Mouse (Mus musculus): Measurements from ENCODE around the gene Tspo. TPM values are rescaled to one million over a fixed set of nuclear protein-coding genes. Genes with fewer than 3 reads are reported as not detected.

Tspo gene
- total RNA-seq (2021), result 10 to 100 TPM; 25.5 to 38.0 TPM
- long read RNA-seq, experiment 1, transcript Tspo-201 (4 exons, 837 nt), result major isoform, 54 of 63 reads
- long read RNA-seq, experiment 1, partial matches to known transcripts, result 3 of 63 reads
- long read RNA-seq, experiment 1, other reads (novel, unspliced or antisense), result 6 of 63 reads
- long read RNA-seq, experiment 2, transcript Tspo-201 (4 exons, 837 nt), result major isoform, 28 of 30 reads
- long read RNA-seq, experiment 2, partial matches to known transcripts, result 2 of 30 reads
- long read RNA-seq, experiment 2, other reads (novel, unspliced or antisense), result 0 of 30 reads

DNA sequence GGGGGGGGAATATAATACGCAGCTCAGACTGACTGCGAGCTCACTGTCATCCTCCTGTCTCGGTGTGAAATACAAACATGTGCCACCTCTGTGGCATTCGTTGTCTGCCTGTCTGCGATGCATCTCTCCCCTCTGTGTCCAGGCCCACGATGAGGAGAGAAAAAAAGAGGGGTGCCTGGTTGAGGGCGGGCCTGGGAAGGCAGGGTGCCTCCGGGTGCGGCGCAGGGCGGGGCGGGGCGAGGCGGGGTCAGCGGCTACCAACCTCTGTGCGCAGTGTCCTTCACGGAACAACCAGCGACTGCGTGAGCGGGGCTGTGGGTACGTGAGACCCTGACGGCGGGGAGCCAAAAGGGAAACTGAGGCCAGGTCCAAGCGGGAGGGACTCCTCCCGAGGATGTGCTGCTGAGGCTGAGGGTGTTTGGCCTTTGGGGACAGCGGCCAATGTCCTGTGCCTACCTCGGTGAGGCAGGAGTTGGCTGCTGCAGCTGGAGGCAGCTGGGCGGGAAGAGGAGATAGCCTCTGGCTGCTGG is at the start of gene Tspo, which contains the start of gene Mcat:
TSS of gene Tspo (plus strand) at position 266 of the 530 bp plus-strand sequence.
TSS of gene Mcat (minus strand) at position 461 of the 530 bp plus-strand sequence.
- DNase-seq (ENCODE audit: low spot score in 2 of 2), result peak in 1 of 2 experiments; percentile 55

DNA sequence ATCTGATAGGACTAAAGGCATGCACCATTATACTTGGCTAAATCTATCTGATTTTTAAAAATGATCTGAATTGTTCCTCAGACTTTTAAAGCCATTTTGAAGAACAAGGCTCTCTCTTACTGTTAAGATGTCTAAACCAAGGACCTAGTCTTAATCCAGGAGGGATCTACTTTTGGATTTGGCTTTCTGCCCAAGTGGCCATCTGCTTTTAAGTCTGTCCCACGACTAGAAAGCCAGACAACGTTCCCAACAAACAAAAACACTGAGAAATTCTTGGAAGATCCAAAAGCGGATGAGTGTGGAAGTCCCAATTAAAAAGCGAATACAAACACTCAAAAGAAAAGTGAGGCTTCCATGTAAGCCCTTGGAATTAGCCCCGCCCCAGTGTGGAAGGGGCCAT is 48.4 kb upstream of the Tspo start:
- no peak for DNase-seq (ENCODE audit: low spot score in 2 of 2)

DNA sequence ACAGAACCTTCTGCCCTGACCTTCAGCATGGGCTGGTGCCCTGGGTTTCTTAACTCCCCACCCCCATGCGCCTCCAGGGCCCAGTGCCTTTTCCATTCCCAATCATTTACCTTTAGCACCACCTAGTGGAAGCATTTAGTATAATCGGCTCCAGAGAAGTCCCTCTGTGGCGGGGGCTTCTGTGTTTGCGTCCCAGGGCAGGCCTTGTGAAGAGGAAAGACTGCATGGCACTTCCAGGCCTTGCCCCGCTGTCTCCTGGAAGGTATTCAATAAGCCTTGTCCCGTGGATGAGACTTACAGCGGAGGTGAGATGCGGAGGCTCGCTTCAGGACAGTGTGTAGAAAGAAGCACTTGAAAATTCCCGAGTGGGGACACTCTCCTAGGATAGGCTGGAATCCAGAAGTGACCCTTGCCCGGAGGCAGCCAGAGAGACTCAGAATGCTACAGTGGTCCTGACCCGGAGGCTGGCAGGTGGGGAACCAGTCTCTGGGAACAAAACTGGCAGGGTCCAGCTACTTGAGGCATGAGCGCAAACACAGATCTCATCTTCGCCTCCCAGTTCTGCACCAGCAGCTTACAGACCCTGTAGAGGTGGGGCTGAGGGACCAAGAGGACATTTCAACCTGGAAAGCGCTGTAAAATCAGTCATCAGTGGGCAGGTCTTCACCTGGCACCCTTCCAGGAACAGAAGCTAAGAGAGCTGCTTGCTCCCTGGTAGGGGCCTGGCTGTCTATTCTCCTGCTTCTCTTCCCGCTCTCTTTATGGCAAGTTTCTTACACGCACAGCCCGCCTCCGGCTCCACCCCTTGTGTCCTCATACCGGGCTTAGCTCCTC is 45.0 kb upstream of the Tspo start:
- DNase-seq (ENCODE audit: low spot score in 2 of 2), result peak in 1 of 2 experiments; percentile 56

DNA sequence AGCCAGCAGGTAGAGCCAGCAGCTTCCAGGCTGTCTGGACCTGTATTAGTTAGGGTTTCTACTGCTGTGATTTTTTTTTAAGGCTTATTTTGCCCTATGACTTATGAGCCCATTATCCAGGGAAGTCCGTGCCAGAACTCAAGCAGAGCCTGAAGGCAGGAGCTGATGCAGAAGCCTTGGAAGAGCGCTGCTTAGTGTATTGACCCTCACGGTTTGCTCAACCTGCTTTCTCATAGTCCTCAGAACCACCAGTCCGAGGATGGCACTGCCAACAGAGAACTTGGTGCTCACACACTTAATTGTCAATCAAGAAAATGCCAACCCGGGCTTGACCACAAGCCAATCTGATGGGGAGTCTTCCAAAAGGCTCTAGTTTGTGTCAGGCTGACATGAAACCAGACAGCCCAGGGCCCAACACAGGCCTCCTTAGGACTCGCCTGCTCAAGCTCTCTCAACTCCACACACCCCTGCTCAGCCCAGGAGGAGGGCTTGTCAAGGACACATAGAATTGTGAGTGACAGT is 42.5 kb upstream of the Tspo start:
- no peak for DNase-seq (ENCODE audit: low spot score in 2 of 2)

DNA sequence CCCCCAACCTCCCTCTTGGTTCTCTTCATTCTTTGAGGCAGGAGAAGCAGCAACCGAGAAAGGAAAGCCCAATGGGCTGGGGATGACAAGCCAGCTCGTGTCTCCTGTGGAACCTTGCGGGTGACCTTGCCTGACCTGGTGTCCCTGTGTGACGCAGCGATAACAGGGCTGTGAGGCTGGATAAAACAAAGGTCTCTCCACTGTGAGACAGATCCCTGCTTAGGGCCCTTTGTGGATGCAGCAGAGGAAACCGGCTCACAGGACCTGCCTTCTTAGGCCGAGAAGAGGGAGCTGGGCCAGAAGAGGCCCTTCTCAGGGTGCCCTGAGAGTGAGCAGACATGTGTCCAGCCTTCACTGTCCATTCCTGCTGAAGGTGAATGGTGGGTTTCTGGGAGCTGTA is 40.2 kb upstream of the Tspo start:
- no peak for DNase-seq (ENCODE audit: low spot score in 2 of 2)

DNA sequence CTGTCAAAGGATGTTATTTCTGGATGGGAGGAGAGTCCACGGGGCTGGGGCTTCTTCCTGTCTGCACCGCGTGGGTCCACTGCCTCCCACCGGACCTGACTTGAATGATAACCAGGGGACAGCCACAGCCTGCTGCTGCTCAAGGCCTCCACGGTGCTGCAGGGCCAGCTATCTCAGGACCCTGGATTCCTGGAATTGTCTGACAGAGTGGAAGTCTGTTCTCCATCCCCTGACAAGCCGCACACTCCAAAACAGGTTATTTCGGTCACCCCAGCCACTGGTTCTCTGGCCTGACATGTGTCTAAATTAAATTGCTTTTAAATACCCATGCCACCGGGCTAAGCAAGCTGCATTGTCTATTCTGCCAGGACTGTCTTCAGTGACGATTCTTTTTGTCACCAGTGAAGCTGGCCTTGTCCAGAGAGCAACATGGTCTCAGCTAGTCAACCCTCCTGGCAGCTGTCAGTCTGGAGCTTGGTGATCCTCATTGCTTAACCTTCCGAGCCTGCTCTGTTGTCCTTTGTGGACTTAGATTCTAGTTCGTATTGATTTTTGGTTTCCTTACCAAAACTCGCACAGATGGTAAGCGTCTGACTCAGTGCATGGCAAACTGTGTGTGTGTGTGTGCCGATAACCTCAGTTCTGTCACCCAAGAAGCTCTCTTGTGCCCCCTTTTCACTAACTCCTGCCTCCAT is 39.6 kb upstream of the Tspo start:
- DNase-seq (ENCODE audit: low spot score in 2 of 2), result no peak

DNA sequence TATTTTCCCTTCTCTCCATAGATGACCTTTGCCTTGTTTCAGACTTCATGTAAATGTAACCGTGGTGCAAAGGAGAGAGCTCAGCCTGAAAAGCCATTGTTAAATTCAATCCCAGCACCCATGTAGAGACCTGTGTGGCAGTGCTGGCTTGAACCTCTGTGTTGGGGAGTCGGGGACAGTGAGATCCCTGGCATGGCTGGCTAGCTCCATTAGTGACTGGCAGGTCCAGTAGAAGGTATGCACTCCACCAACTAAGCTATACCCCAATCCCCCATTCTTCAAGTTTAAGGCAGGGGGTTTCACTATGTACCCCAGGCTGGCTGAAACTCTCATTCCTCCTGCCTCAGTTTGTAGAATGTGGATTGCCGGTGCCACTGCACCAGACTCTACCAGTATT is 39.1 kb upstream of the Tspo start:
- DNase-seq (ENCODE audit: low spot score in 2 of 2), result no peak

DNA sequence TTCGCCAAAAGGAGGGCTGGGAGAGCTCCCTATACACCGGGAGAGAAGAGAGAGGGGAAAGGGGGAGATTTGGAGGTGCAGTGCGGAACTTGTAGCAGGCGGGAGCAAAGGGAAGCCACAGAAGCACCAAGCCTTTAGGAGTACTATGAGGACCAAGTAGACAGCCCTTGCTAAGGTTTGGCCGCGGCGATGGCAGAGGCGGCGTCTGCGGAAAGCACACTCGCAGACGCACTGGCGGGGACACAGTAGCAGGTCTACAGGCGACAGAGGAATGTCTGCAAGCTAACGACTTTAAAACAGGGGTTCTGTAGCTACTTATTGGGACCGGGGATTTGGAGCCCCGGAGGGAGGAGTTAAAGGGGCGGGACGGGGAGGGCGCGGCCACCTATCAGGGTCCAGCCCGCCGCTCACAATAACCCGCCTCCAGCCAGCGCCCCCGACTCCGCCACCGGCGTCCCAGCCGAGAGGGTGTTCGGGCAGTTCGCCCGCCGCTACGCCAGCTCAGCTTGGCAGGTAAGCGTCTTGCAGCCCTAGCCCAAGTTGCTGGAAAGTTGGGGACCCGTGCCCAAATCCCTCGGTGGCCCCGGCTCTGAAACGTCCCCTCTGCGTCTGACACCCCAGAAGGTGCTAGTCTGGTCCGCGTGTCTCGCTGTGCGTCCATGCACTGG is 36.8 kb upstream of the Tspo start, which contains the start of gene Bik:
TSS of gene Bik (plus strand) at position 439 of the 668 bp plus-strand sequence.
- peak; percentile 41 to 42 for DNase-seq (ENCODE audit: low spot score in 2 of 2)

DNA sequence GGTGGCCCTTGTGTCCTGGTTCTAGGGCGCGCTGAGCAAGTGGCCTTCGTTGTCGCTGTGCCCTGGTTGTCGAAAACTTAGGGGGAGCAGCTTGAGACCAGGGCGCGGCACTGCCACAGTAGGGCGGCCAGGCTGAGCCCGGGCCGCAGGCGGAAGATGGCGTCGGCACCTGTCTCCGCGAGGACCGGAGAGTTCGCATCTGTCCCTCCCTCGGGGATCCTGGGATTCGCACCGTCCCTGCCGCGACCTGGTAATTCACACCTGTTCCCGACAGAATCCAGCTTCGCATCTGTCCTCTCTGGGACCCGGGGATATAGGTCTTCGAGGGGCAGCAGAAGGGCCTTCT is 36.3 kb upstream of the Tspo start:
- no peak for DNase-seq (ENCODE audit: low spot score in 2 of 2)

DNA sequence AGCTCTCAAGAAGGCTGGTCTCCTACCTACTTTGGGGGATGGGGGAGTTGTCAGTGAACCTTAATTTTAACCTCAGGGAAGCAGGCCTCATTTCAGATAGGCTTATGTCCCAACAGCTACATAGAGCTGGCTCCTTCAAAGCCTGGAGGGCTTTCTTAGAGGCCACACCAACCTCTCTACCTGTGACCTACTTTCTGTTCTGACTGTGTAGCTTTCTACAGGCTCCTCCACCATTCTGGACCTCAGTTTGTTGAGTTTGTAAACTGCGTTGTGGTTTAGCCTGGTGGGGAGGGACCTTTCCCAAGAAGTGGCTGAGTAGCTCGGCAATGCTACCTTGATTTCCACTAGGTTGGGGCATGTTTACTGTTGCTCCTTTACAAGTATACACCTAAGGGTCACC is 35.6 kb upstream of the Tspo start:
- no peak for DNase-seq (ENCODE audit: low spot score in 2 of 2)

DNA sequence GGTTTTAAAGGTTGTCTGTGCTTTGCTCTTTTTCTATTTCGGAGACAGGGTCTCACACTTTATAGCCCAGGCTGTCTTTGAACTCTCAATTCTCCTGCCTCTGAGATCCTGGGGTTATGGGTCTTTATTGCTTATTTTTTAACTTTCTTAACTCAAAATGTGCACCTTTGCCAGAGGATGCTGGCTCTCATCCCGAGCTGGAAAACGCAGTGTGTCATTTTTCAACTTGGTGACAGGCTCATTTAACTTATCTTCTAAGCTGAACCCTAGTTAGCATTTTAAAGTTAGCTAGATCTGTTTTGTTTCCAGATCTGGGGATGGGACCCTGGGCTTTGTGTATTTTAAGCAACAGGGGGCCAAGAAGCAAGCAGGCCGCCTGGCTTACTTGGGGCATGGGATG is 34.5 kb upstream of the Tspo start:
- DNase-seq (ENCODE audit: low spot score in 2 of 2), result no peak

DNA sequence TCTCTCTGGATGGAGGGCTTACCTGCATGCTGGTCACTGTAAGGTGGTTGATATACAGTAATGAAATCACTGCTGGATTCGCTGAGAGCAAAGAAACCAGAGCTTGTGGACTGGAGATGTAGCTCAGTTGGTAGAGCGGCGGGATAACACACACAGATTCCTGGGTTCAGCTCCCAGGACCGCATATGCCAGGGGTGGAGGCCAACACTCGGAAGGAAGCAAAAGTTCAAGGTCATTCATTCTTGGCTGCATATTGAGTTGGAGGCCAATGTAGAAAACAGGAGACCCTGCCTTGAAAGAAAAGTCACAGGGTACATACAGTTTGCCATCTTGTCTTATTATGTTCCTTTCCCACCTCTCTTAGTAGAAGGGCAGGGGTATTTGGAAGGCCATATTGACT is 33.6 kb upstream of the Tspo start:
- no peak for DNase-seq (ENCODE audit: low spot score in 2 of 2)

DNA sequence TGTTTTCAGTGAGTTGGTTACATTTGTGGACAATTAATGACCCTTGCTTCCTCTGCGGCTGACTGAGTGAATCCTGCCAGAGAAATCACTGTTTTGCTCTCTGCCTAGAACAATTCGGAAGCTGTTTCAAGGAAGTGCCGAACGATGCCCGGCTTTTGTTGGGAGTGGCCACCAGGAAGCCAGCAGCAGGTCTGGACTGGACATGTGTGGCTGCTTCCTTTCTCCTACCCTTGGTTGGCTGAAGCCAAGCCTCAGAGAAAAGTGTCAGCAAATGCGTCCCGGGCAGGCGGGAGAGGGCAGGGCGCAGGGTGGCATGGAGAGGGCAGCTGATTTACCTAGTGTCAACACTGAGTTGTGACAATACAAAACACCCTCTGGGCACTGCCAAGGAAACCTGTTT is 33.2 kb upstream of the Tspo start:
- no peak for DNase-seq (ENCODE audit: low spot score in 2 of 2)

DNA sequence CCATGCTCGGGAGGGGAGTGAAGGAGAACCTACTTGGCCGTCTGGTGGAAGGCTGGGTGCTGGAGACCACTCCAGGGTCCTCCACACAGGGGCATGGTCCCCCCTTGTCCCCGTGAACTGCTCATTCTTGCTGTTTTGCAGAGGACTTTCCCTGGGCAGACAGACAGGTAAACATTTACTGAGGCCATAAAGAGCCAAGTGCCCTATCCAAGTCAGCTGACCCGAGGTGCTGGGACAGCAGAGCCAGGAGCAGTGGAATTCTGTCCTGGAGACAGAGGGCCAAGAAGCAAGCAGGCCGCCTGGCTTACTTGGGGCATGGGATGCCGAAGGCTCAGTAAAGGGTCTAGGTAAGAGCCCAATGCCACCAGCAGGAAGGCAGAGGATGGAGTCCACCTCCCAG is 32.7 kb upstream of the Tspo start:
- DNase-seq (ENCODE audit: low spot score in 2 of 2), result no peak

DNA sequence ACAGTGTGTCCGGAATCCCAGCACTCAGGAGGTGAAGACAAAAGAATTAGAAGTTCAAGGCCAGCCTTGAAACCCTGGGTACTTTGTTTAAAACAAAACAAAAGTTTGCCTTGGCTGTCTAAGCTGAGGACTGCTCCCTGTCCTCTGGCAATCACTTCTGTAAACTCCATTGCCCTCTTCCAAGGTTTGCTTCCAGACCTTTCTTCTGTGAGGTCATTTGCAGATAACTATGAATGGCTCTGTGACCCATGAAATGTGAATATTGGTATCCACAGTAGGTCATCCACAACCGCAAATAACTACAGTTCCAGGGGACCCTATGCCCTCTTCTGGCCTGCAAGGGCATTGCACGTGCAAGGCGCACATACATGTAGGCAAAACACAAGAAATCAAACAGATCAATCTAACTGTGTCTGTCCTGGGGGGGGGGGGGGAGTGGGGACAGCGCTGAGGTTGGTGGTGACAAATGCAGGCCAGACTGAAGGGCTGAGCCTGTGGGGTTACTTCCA is 31.4 kb upstream of the Tspo start:
- DNase-seq (ENCODE audit: low spot score in 2 of 2), result no peak

DNA sequence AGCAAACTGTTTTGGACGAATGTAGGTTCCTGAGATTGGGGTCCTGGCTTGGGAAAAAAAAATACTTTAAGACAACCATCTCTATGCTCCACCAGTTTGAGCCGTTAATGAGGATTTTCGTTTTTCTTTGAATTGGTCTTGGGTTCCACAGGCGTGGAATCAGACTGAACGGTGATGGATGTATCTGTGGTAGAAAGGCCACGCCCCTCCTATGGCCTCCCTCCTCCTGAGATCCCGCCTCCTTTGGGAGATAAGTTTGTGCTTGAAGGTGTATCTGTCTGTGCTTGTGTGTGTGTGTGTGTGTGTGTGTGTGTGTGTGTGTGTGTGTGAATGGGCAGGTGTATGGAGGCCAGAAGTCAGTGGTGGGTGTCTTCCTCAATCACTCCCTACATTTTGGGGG is 30.8 kb upstream of the Tspo start:
- no peak for DNase-seq (ENCODE audit: low spot score in 2 of 2)

DNA sequence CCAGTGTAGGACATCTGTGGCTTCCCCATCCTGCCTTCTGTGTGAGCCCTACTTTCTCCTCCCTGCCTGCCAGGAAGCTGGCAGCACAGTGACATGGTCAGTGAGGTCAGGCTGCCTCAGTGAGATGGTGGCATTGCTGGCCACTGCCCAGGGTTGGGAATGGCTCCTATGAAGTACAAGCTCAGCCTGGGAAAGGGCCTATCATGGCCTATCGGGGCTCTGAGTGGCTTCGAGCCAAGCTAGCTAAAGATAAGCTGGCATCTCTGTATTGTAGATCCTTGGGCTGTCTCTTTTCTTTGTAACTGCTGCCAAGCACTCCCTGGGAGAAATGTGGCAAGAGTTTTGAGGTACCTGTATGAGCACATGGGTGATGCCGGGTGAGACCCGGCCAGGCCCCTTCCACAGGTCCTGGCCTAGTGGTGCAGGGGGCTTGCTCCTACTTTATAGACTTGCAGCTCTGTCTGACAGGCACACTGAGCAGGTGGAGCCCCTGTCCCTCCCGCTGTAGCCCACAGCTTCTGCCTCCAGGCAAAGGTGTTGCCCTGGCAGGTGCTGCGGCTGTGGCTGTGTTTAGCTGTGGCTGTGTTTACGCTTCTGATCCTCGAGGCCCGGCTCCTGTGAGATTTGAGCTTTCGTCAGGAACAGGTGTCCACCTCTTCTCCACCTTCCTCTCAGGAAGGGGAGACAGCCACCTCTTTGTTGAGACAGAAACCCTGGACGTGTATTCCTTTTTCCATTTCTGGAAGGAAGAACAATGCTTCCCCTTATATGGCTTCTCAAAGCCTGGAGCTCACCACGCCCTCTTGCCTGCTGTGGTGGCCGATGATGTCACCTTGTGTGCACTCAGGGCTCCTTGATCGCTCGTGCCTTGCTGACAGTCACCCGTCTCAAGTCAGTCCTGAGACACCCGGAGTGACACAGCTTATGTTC is 28.2 kb upstream of the Tspo start:
- no peak for DNase-seq (ENCODE audit: low spot score in 2 of 2)

DNA sequence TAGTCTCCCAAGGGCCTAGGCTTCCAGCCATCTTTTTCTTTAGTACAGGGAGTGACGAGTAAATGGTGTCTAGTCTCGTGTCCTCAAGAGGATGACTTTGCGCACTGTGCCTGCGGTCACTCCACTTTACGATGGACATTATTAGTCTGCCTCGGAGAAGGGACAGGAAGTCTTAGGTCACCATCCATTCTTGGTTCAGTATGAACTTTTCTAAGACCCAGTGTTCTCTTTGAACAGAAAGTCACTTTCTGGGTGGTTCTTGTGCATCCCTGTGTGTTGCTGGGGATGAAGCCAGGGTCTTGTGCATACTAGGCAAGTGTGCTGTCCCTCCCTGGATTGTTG is 27.5 kb upstream of the Tspo start:
- no peak for DNase-seq (ENCODE audit: low spot score in 2 of 2)

DNA sequence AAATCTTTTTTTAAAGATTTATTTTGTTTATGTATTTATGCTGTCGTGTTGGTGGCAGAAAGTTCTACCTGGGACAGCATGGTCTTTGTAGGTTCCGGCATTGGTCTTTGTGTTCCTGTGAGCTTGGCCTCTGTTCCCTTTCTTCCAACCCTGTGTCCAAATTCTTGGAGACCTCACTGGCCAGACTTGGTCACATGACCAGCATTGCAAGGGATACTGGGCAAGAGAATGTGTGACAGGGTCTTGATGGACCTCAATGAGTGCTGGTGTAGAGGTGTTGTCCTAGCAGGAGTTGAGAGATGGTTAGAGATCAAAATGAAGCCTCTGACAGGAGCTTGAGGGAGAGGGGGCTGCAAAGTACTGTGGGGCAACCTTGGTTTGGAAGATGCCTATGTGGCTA is 24.5 kb upstream of the Tspo start:
- DNase-seq (ENCODE audit: low spot score in 2 of 2), result no peak

DNA sequence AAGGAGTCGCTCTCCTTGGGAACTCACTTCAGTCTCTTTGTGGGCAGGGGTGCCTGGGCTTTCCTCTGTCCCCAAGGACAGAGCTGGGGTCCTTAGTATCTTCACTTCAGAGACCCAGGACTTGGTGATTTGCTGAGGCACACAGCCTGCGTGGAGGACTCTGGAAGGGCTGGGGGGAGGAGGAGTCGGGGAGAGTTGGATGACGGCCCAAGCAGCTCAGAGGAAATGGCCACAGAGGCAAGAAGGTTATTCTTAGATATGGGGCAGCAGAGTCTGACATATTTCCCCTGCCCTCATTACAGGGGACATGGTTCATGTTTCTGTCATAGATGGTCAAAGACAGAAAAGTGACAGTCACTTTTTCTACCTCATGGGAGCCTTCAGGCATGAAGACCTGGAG is 23.5 kb upstream of the Tspo start:
- peak in 1 of 2 experiments; percentile 37 for DNase-seq (ENCODE audit: low spot score in 2 of 2)

Measured in gastrocnemius, postnatal 4 days (tissue).